Mouse (Mus musculus) CH12F3 (cell line): ENCODE data around the gene Zfp710.

Experiments
- in situ Hi-C: fragments of 300-500 bp; cut with MboI; formaldehyde crosslinking; loops from 2 replicates; pipeline ENCODE4 v1.14.3; 2020; ENCODE audit warnings: low sequenced_read_pairs

Zfp710 gene

GRCm38 (mm10) chr7:80075946-80076583, 51.5 kb downstream of the Zfp710 start:
- in situ Hi-C loops, result no loop called here

GRCm38 (mm10) chr7:80076961-80077716, 52.5 kb downstream of the Zfp710 start:
- in situ Hi-C loops, result no loop called here

GRCm38 (mm10) chr7:80077801-80078200, 53.2 kb downstream of the Zfp710 start:
- in situ Hi-C loops, result no loop called here

GRCm38 (mm10) chr7:80078792-80079301, 54.2 kb downstream of the Zfp710 start:
- in situ Hi-C loops, result no loop called here

- in situ Hi-C loops, result no loop called here
These were observed 57.3 kb downstream of the Zfp710 start for GRCm38 (mm10) chr7:80081586-80082554.

- in situ Hi-C loops, result no loop called here
These were observed 59.9 kb downstream of the Zfp710 start for GRCm38 (mm10) chr7:80084484-80084931.

GRCm38 (mm10) chr7:80085970-80086715, 61.5 kb downstream of the Zfp710 start:
- in situ Hi-C loops, result no loop called here

GRCm38 (mm10) chr7:80088191-80088590, 63.6 kb downstream of the Zfp710 start:
- in situ Hi-C loops, result no loop called here

- in situ Hi-C loops, result no loop called here
These were observed 65.8 kb downstream of the Zfp710 start for GRCm38 (mm10) chr7:80090191-80091003.

- in situ Hi-C loops, result no loop called here
These were observed 66.6 kb downstream of the Zfp710 start for GRCm38 (mm10) chr7:80091004-80091865.

- in situ Hi-C loops, result no loop called here
These were observed 67.2 kb downstream of the Zfp710 start for GRCm38 (mm10) chr7:80091866-80092210.

- in situ Hi-C loops, result no loop called here
These were observed 67.9 kb downstream of the Zfp710 start for GRCm38 (mm10) chr7:80092351-80093046.

- in situ Hi-C loops, result no loop called here
These were observed 69.9 kb downstream of the Zfp710 start for GRCm38 (mm10) chr7:80094481-80094880.

GRCm38 (mm10) chr7:80095598-80096309, 71.1 kb downstream of the Zfp710 start:
- in situ Hi-C loops, result no loop called here

GRCm38 (mm10) chr7:80098389-80098976, 73.9 kb downstream of the Zfp710 start:
- in situ Hi-C loops, result no loop called here

GRCm38 (mm10) chr7:80103335-80103734, 78.7 kb downstream of the Zfp710 start:
- in situ Hi-C loops, result no loop called here
